Mouse (Mus musculus): ENCODE data around the gene Slc25a39. TPM values are rescaled to one million over a fixed set of nuclear protein-coding genes. Genes with fewer than 3 reads are reported as not detected.

Slc25a39 gene
- polyA plus RNA-seq, 1 experiment: 403 TPM

GRCm38 (mm10) chr11:102431728-102432114, 24.0 kb upstream of the Slc25a39 start:
- H3K4me3 ChIP-seq (ENCODE audit: low read depth, low read length): peak overlapping the region; percentile 44
- 42% methylated on average over 3 of the region's 3 CpGs for WGBS
- TF ChIP-seq POLR2A (IDR thresholded peaks at IDR 0.05; ENCODE audit: low read depth, low read length): no peak
- TF ChIP-seq CTCF (IDR thresholded peaks at IDR 0.05; ENCODE audit: extremely low read depth, insufficient read length, insufficient replicate concordance, low read depth, low read length): no peak

GRCm38 (mm10) chr11:102431018-102431645, 23.4 kb upstream of the Slc25a39 start:
- WGBS: under 1% methylated on average over 7 of the region's 7 CpGs
- Histone ChIP-seq H3K27ac (ENCODE audit: insufficient read depth, low read depth, low read length) (peak overlapping the region; percentile 65), H3K27me3 (ENCODE audit: control insufficient read depth, insufficient read depth, low read length) (no peaks in the 10 kb centered on the region), H3K4me1 (ENCODE audit: control insufficient read depth, insufficient read depth, insufficient read length, low read length) (peaks cover 8% of the 10 kb centered on the region; the same call in 1 of the 2 replicates), H3K4me3 (ENCODE audit: low read depth, low read length) (peak overlapping the region; percentile 85), H3K36me3 (ENCODE audit: control insufficient read depth, insufficient read depth, low read length) (peaks cover 16% of the 10 kb centered on the region)
- TF ChIP-seq POLR2A (IDR thresholded peaks at IDR 0.05; ENCODE audit: low read depth, low read length) (peak; percentile 41; the same call in 1 of the 2 replicates), CTCF (IDR thresholded peaks at IDR 0.05; ENCODE audit: extremely low read depth, insufficient read length, insufficient replicate concordance, low read depth, low read length) (peak; percentile 67; the same call in 1 of the 2 replicates)

More at GRCm38 (mm10) chr11:102431728-102432114, 24.0 kb upstream of the Slc25a39 start:
- peaks cover 8% of the 10 kb centered on the region; the same call in 1 of the 2 replicates for H3K4me1 ChIP-seq (ENCODE audit: control insufficient read depth, insufficient read depth, insufficient read length, low read length)
- H3K27ac ChIP-seq (ENCODE audit: insufficient read depth, low read depth, low read length): peak overlapping the region; percentile 56; the same call in 1 of the 2 replicates
- H3K36me3 ChIP-seq (ENCODE audit: control insufficient read depth, insufficient read depth, low read length): peaks cover 19% of the 10 kb centered on the region
- H3K27me3 ChIP-seq (ENCODE audit: control insufficient read depth, insufficient read depth, low read length): no peaks in the 10 kb centered on the region

- Histone ChIP-seq H3K36me3 (ENCODE audit: control insufficient read depth, insufficient read depth, low read length) (peaks cover 9% of the 10 kb centered on the region), H3K27me3 (ENCODE audit: control insufficient read depth, insufficient read depth, low read length) (no peaks in the 10 kb centered on the region), H3K4me1 (ENCODE audit: control insufficient read depth, insufficient read depth, insufficient read length, low read length) (peaks cover 8% of the 10 kb centered on the region; the same call in 1 of the 2 replicates), H3K27ac (ENCODE audit: insufficient read depth, low read depth, low read length) (peak within 1 kb of the TSS; percentile 65), H3K4me3 (ENCODE audit: low read depth, low read length) (peak within 1 kb of the TSS; percentile 85)
- TF ChIP-seq CTCF (IDR thresholded peaks at IDR 0.05; ENCODE audit: extremely low read depth, insufficient read length, insufficient replicate concordance, low read depth, low read length) (no peak), POLR2A (IDR thresholded peaks at IDR 0.05; ENCODE audit: low read depth, low read length) (peak; percentile 31; the same call in 1 of the 2 replicates)
- WGBS: under 1% methylated on average over 29 of the region's 29 CpGs
These were observed 22.6 kb upstream of the Slc25a39 start, which contains the start of gene Grn for GRCm38 (mm10) chr11:102430121-102431017. Gene Grn, plus strand, starts transcription at chr11:102430315.

DNA sequence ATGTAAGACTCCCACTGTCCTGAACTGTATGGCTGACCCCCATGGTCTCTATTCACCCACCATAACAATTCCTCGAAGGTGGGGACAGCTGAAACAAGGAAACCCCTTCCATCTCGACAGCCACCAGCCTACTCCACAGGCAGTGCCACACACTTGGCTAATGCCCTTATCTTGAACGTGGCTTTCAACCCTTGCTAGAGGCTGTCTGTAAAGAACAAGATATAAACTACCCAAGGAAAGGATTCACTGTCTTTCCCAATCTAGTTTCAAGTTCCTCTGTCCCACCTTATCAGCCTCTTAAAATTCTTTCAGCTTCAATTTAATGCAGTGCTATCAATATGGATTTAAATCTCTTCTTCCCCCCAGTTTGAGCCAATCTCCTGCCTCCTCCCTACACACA, 21.8 kb upstream of the Slc25a39 start:
- Histone ChIP-seq H3K4me1 (ENCODE audit: control insufficient read depth, insufficient read depth, insufficient read length, low read length) (peaks cover 8% of the 10 kb centered on the region; the same call in 1 of the 2 replicates), H3K36me3 (ENCODE audit: control insufficient read depth, insufficient read depth, low read length) (peaks cover under 1% of the 10 kb centered on the region), H3K4me3 (ENCODE audit: low read depth, low read length) (no peak overlapping the region; the same call in 1 of the 2 replicates), H3K27me3 (ENCODE audit: control insufficient read depth, insufficient read depth, low read length) (no peaks in the 10 kb centered on the region), H3K27ac (ENCODE audit: insufficient read depth, low read depth, low read length) (peak overlapping the region; percentile 34; the same call in 1 of the 2 replicates)
- TF ChIP-seq CTCF (IDR thresholded peaks at IDR 0.05; ENCODE audit: extremely low read depth, insufficient read length, insufficient replicate concordance, low read depth, low read length): no peak
- TF ChIP-seq POLR2A (IDR thresholded peaks at IDR 0.05; ENCODE audit: low read depth, low read length): no peak
- WGBS: 18% methylated on average over 3 of the region's 3 CpGs

DNA sequence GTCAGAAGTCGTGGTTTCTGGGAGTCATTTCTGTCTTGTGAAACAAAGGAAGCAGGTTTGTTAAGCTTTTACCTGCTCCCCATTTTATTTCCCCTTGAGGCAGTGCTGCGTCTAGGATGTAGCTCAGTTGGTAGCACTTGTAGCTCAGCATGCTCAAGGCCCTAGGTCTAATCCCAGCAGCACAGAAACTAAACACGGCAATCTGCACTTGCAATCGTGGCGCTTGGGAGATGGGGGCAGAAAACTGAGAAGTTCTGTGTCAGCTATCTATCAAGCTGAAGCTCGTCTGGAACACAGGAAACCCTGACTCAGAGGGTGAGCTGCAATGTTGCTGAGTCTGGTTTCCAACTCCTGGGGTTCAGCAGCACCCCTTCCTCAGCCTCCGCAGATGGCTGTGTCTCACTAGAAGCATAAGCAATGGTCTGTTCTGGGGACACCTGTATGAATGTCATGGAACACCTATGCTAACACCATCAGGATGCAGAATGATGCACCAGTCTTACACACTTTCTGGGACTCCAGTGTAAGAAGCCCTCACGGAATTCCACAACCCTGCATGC, 21.3 kb upstream of the Slc25a39 start:
- Histone ChIP-seq H3K27me3 (ENCODE audit: control insufficient read depth, insufficient read depth, low read length) (no peaks in the 10 kb centered on the region), H3K4me1 (ENCODE audit: control insufficient read depth, insufficient read depth, insufficient read length, low read length) (peaks cover 8% of the 10 kb centered on the region; the same call in 1 of the 2 replicates), H3K36me3 (ENCODE audit: control insufficient read depth, insufficient read depth, low read length) (no peaks in the 10 kb centered on the region), H3K4me3 (ENCODE audit: low read depth, low read length) (no peak overlapping the region), H3K27ac (ENCODE audit: insufficient read depth, low read depth, low read length) (peak overlapping the region; percentile 34; the same call in 1 of the 2 replicates)
- TF ChIP-seq CTCF (IDR thresholded peaks at IDR 0.05; ENCODE audit: extremely low read depth, insufficient read length, insufficient replicate concordance, low read depth, low read length) (no peak), POLR2A (IDR thresholded peaks at IDR 0.05; ENCODE audit: low read depth, low read length) (no peak)
- 60% methylated on average over 8 of the region's 8 CpGs for WGBS

GRCm38 (mm10) chr11:102425555-102426316, 18.0 kb upstream of the Slc25a39 start:
- 81% methylated on average over 8 of the region's 8 CpGs for WGBS

More at GRCm38 (mm10) chr11:102425555-102426316, 18.0 kb upstream of the Slc25a39 start:
- H3K27me3 ChIP-seq (ENCODE audit: control insufficient read depth, insufficient read depth, low read length): 0 out of 2 replicates have a peak, but pooled peaks cover 4% of the 10 kb centered on the region
- no peaks in the 10 kb centered on the region for H3K4me1 ChIP-seq (ENCODE audit: control insufficient read depth, insufficient read depth, insufficient read length, low read length)
- H3K36me3 ChIP-seq (ENCODE audit: control insufficient read depth, insufficient read depth, low read length): no peaks in the 10 kb centered on the region
- no peak for TF ChIP-seq POLR2A (IDR thresholded peaks at IDR 0.05; ENCODE audit: low read depth, low read length)
- TF ChIP-seq CTCF (IDR thresholded peaks at IDR 0.05; ENCODE audit: extremely low read depth, insufficient read length, insufficient replicate concordance, low read depth, low read length): no peak
- no peak overlapping the region for H3K4me3 ChIP-seq (ENCODE audit: low read depth, low read length)
- H3K27ac ChIP-seq (ENCODE audit: insufficient read depth, low read depth, low read length): no peak overlapping the region
